Mouse (Mus musculus): ENCODE results near the gene Omt2b.
"Not testable (repeated sequence)": the region's sequence is repeated elsewhere in the genome, so short reads cannot be mapped to it uniquely, and the experiment has no call there.

GRCm38 (mm10) chr9:78299143-78299542, 28.2 kb upstream of the Omt2b start:
- TF ChIP-seq CTCF (conservative IDR thresholded peaks at IDR 0.05; ENCODE audit: low read length); NANOG (IDR thresholded peaks at IDR 0.05; ENCODE audit: borderline replicate concordance, low read length): not testable (repeated sequence)

Measured in E14TG2a.4 (cell line).